Mouse (Mus musculus) stomach, embryonic 14.5 days (tissue): ENCODE measurements around the gene Ankrd13a. TPM values are rescaled to one million over a fixed set of nuclear protein-coding genes. Genes with fewer than 3 reads are reported as not detected.

Experiments
- ATAC-seq: fragments of 200-750 bp; cut with Nextera tagmentation; 2 replicates; pipeline ENCODE4 v1.8.0; 2017; ENCODE audit warnings: low read depth, moderate TSS enrichment; ENCODE audit not compliant: insufficient number of reproducible peaks, insufficient read depth, low FRiP score
- H3K27ac ChIP-seq: fragments of 300-500 bp; sonication (generic); 2 replicates; pipeline ENCODE4 v1.5.1; 2014; ENCODE audit warnings: mild to moderate bottlenecking, low read length, moderate library complexity, mixed read lengths
- H3K27me3 ChIP-seq: fragments of 300-500 bp; sonication (generic); 2 replicates; pipeline ENCODE4 v1.6.1; 2014; ENCODE audit warnings: low read length, control low read depth, mixed read lengths; ENCODE audit not compliant: control insufficient read depth, insufficient read depth
- H3K36me3 ChIP-seq: fragments of 300-500 bp; sonication (generic); 2 replicates; pipeline ENCODE4 v1.6.1; 2014; ENCODE audit warnings: mild to moderate bottlenecking, control low read depth, low read length, moderate library complexity, mixed read lengths; ENCODE audit not compliant: control insufficient read depth, insufficient read depth
- H3K4me1 ChIP-seq: fragments of 300-500 bp; sonication (generic); 2 replicates; pipeline ENCODE4 v1.6.1; 2014; ENCODE audit warnings: low read length, control low read depth, mixed read lengths; ENCODE audit not compliant: control insufficient read depth, insufficient read depth
- H3K4me2 ChIP-seq: fragments of 300-500 bp; sonication (generic); replicated peaks from 2 replicates; pipeline ENCODE4 v1.6.1; 2014; ENCODE audit warnings: low read depth, low read length, control low read depth
- H3K4me3 ChIP-seq: fragments of 300-500 bp; sonication (generic); 2 replicates; pipeline ENCODE4 v1.5.1; 2014; ENCODE audit warnings: low read depth, low read length, control low read depth
- H3K9ac ChIP-seq: fragments of 300-500 bp; sonication (generic); replicated peaks from 2 replicates; pipeline ENCODE4 v1.6.1; 2014; ENCODE audit warnings: low read depth, mild to moderate bottlenecking, control low read depth, low read length, moderate library complexity, mixed read lengths
- H3K9me3 ChIP-seq: fragments of 300-500 bp; sonication (generic); 2 replicates; pipeline ENCODE4 v1.6.1; 2016; ENCODE audit warnings: low read depth, low read length, control low read depth; ENCODE audit not compliant: control insufficient read depth
- WGBS: fragments of 180-500 bp; shearing (Covaris S2); extraction: QIAGEN DNeasy Blood & Tissue Kit; methylation state at CpG from one replicate; pipeline ENCODE4 v1.1.7; 2014; 5-methylcytosine and 5-hydroxymethylcytosine counted together
- polyA plus RNA-seq: library from polyadenylated mRNA; unstranded; fragments of >200 nt; fragmentation: Nextera tagmentation; extraction: Ambion mirVana; gene quantifications from 2 replicates; pipeline ENCODE4 v1.2.1, GENCODE M21; 2014

Ankrd13a gene
- polyA plus RNA-seq, 1 experiment from 2014 or later, result 35.6 TPM

GRCm38 (mm10) chr5:114753384-114753783, 21.1 kb upstream of the Ankrd13a start:
- H3K9ac ChIP-seq, result no peak overlapping the region
- no peak overlapping the region for H3K4me2 ChIP-seq
- WGBS, result 89% methylated on average over 12 of the region's 12 CpGs
- no peaks in the 10 kb centered on the region for H3K4me1 ChIP-seq
- H3K4me3 ChIP-seq, result no peak overlapping the region
- no peaks in the 10 kb centered on the region for H3K9me3 ChIP-seq
- H3K36me3 ChIP-seq, result peaks cover 49% of the 10 kb centered on the region
- ATAC-seq, result no peak
- H3K27me3 ChIP-seq, result no peaks in the 10 kb centered on the region
- no peak overlapping the region for H3K27ac ChIP-seq

GRCm38 (mm10) chr5:114759536-114760090, 14.9 kb upstream of the Ankrd13a start:
- Histone ChIP-seq H3K4me2 (no peak overlapping the region), H3K9me3 (no peaks in the 10 kb centered on the region), H3K4me1 (no peaks in the 10 kb centered on the region), H3K27me3 (no peaks in the 10 kb centered on the region), H3K4me3 (no peak overlapping the region), H3K27ac (no peak overlapping the region), H3K9ac (no peak overlapping the region), H3K36me3 (peaks cover 46% of the 10 kb centered on the region)
- 91% methylated on average over 5 of the region's 5 CpGs for WGBS
- no peak for ATAC-seq

- Histone ChIP-seq H3K9me3 (no peaks in the 10 kb centered on the region), H3K9ac (no peak overlapping the region), H3K4me3 (no peak overlapping the region), H3K4me1 (no peaks in the 10 kb centered on the region), H3K4me2 (no peak overlapping the region), H3K27me3 (no peaks in the 10 kb centered on the region), H3K27ac (no peak overlapping the region), H3K36me3 (peaks cover 51% of the 10 kb centered on the region)
- ATAC-seq, result no peak
- 89% methylated on average over 8 of the region's 8 CpGs for WGBS
These were observed 12.5 kb upstream of the Ankrd13a start for GRCm38 (mm10) chr5:114761980-114762379.

- no peak for ATAC-seq
- H3K9me3 ChIP-seq, result no peaks in the 10 kb centered on the region
- H3K9ac ChIP-seq, result no peak overlapping the region
- WGBS, result 91% methylated on average over 18 of the region's 18 CpGs
- no peak overlapping the region for H3K4me3 ChIP-seq
- H3K36me3 ChIP-seq, result peaks cover 32% of the 10 kb centered on the region
- no peak overlapping the region for H3K27ac ChIP-seq
- H3K4me1 ChIP-seq, result no peaks in the 10 kb centered on the region
- no peak overlapping the region for H3K4me2 ChIP-seq
- no peaks in the 10 kb centered on the region for H3K27me3 ChIP-seq
These were observed 9.4 kb upstream of the Ankrd13a start for GRCm38 (mm10) chr5:114764812-114765735.

GRCm38 (mm10) chr5:114766686-114767085, 7.8 kb upstream of the Ankrd13a start:
- no peaks in the 10 kb centered on the region for H3K9me3 ChIP-seq
- H3K27ac ChIP-seq, result no peak overlapping the region
- 85% methylated on average over 8 of the region's 8 CpGs for WGBS
- H3K4me3 ChIP-seq, result no peak overlapping the region
- H3K4me1 ChIP-seq, result no peaks in the 10 kb centered on the region
- H3K9ac ChIP-seq, result no peak overlapping the region
- H3K27me3 ChIP-seq, result no peaks in the 10 kb centered on the region
- H3K4me2 ChIP-seq, result no peak overlapping the region
- no peak for ATAC-seq
- peaks cover 20% of the 10 kb centered on the region for H3K36me3 ChIP-seq

GRCm38 (mm10) chr5:114767185-114767584, 7.3 kb upstream of the Ankrd13a start:
- ATAC-seq, result no peak
- Histone ChIP-seq H3K9me3 (no peaks in the 10 kb centered on the region), H3K4me1 (peaks cover 3% of the 10 kb centered on the region; the same call in 1 of the 2 replicates), H3K4me2 (no peak overlapping the region), H3K4me3 (no peak overlapping the region), H3K27ac (no peak overlapping the region), H3K9ac (no peak overlapping the region), H3K36me3 (peaks cover 20% of the 10 kb centered on the region), H3K27me3 (no peaks in the 10 kb centered on the region)
- 92% methylated on average over 7 of the region's 7 CpGs for WGBS

GRCm38 (mm10) chr5:114769786-114770185, 4.7 kb upstream of the Ankrd13a start:
- H3K4me2 ChIP-seq, result no peak overlapping the region
- H3K9me3 ChIP-seq, result no peaks in the 10 kb centered on the region
- whole genome bisulfite sequencing, result 91% methylated on average over 8 of the region's 8 CpGs
- peaks cover 7% of the 10 kb centered on the region; the same call in 1 of the 2 replicates for H3K4me1 ChIP-seq
- peaks cover 10% of the 10 kb centered on the region; the same call in 1 of the 2 replicates for H3K36me3 ChIP-seq
- no peak overlapping the region for H3K9ac ChIP-seq
- no peak overlapping the region for H3K27ac ChIP-seq
- H3K4me3 ChIP-seq, result no peak overlapping the region
- no peaks in the 10 kb centered on the region for H3K27me3 ChIP-seq
- no peak for ATAC-seq

GRCm38 (mm10) chr5:114771796-114772195, 2.7 kb upstream of the Ankrd13a start:
- peak overlapping the region; percentile 99 for H3K4me3 ChIP-seq
- H3K4me1 ChIP-seq, result peaks cover 20% of the 10 kb centered on the region
- ATAC-seq, result no peak
- H3K9me3 ChIP-seq, result no peaks in the 10 kb centered on the region
- no peak overlapping the region for H3K27ac ChIP-seq
- H3K27me3 ChIP-seq, result no peaks in the 10 kb centered on the region
- peak overlapping the region; percentile 97 for H3K4me2 ChIP-seq
- no peak overlapping the region for H3K9ac ChIP-seq
- no peaks in the 10 kb centered on the region for H3K36me3 ChIP-seq
- WGBS, result 78% methylated on average over 8 of the region's 8 CpGs
